Mouse (Mus musculus) thymus, postnatal 36 days (tissue): ENCODE results near the gene Ulk4.
A peak's percentile ranks its signal among the peaks of the same experiment; 100 is the strongest.

Source experiments
- DNase-seq, 2 experiments: peaks; one replicate each; pipeline ENCODE4 v3.0.0; 2022; ENCODE audit warnings: mixed read lengths in 2 of 2

Ulk4 gene

GRCm38 (mm10) chr9:120963720-120964119 is 313.3 kb downstream of the Ulk4 start:
- no peak for DNase-seq

- DNase-seq, result no peak
Observed at GRCm38 (mm10) chr9:120963104-120963503, 313.9 kb downstream of the Ulk4 start.

DNA sequence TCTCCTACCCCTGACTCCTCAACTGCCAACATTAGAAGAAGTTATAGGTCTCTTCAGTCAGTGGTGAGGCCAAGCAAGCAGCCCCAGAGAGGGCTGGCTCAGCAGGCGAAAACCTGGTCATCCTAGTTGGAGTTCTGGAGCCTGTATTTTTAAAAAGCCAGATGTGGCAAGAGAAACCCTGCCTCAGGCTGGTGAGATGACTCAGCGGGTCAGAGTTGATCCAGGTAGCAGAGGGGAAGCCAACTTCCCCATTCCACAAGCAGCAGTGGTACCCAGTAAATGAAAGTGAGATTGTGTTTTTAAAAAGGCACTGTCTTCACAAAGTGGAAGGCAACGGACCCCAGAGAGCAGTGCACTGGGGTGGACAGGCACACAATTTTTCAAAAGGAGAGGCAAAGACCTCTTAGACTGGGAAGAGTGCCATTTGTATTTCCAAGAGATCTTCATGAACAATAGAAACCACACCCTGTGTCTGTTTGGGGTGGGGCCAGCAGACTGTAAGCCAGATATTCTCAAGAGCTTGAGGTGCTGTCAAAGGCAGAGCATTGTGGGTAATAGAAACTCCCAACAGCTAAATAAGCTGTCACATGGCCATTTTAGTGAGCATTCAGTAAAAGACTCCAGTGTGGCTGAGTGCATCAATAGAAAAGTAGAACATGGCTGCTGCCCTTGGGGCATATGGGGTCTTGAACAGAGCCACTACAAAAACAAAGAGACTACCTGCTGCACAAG is 314.9 kb downstream of the Ulk4 start:
- DNase-seq, result no peak

DNA sequence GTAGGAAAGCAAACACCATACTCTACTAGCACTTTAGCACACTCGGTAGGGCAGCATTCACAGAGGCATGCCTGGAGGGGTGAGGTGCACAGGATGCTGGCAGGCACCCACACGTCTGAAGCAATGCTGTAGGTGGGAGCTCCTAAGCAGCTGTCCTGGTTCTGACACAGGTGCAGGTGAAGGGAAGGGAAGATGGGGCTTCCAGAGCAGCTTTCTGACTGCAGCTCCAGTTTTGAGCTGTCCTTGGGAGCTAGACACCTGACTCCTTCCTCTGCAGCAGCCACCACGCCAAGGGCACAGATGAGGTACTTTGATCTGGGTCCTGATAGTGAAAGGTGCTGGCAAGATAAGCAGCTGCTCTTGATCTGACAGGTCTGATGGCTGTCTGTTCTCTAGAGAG is 315.5 kb downstream of the Ulk4 start:
- DNase-seq, result peak; percentile 47 to 72

DNA sequence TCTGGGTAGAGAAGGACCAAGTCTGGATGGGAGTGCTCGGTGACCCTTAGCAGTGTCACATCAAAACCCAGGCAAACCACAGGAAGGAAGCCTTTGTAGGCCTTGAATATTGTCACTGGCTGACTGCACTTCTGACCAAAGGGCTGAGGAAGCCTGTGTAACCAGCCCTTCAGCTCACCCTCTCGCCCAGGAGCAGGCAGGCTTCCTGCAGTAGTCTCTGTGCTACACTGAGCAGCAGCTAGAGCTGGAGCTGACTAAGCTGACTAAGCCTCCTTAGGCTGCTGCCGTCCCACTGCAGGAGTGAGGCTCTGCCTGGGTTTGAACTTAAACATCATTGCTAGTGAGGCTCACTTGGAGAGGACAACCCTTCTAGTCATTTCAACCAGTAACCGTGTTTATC is 316.4 kb downstream of the Ulk4 start:
- peak in 1 of 2 experiments; percentile 8 for DNase-seq

GRCm38 (mm10) chr9:120959225-120959624 is 317.8 kb downstream of the Ulk4 start:
- no peak for DNase-seq

DNA sequence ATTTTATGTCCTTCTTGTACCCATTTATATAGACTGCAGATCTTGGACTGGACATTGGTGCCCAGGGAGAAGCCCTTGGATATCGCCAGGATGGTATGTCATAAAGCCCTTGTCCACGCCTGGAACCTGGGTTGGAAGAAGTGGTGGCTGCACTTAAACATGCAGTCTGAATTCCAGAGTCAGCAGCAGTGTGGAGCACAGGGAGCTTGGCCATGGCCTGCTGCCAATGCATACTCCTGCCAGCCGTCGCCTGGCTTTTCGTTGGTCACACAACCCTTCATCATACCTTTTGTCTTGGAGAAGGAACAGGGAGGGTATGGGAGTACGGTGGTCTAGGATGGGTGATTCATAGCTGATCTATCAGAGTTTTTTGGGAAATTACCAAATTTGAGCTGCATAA is 318.4 kb downstream of the Ulk4 start:
- no peak for DNase-seq

GRCm38 (mm10) chr9:120958051-120958450 is 318.9 kb downstream of the Ulk4 start:
- no peak for DNase-seq

DNA sequence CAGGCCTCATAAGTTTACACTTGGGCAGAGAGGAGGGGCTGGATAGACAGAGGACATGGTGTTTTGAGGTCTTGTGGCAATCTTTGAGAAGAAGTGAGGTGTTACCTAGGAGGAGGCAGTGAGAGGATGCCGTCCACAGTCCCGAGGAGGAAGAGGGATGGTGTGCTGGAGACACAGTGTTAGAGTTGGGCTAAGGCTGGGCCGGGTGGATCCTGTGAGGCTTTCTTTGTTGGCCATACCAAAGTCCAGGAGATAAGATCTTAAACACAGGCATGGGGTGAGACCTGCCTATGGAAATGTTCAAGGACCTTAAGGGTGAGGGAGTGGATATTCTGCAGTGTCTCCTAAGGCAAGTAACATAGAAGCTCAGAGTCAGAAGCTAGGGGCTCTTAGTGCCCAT is 325.1 kb downstream of the Ulk4 start:
- DNase-seq, result no peak

DNA sequence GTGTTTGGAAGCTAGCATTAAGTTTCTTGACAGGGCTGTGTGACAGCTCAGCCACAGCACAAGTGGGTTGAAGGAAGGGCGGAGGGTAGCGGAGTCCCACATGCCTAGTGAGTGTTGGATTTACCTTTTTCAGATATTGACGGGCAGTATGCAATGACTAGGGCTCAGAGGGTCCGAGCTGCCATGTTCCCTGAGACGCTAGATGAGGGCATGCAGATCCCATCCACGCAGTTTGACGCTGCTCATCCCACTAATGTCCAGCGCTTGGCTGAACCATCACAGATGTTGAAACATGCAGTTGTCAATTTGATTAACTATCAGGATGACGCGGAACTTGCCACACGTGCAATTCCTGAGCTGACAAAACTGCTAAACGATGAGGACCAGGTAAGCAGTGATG is 326.2 kb downstream of the Ulk4 start:
- no peak for DNase-seq

GRCm38 (mm10) chr9:120948832-120949231 is 328.2 kb downstream of the Ulk4 start:
- no peak for DNase-seq

DNA sequence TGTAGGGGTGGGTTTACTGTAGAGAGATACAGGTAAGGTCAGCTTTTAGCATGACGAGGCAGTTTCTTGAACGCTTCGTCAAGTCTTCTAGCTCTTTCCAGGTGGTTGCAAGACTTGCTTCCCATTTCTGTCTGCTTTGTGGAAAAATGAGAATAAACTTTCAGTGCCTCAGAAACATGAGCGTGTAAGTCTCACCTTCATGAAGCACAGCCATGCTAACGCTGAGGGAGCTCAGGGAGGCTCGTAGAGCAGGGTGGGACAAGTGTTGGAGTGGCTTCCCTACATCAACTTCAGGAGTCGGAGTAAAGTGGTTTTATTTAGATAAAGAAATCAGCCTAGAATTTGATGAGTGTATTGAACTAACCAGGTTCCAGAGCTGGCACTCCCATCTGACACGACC is 330.9 kb downstream of the Ulk4 start:
- no peak for DNase-seq

GRCm38 (mm10) chr9:120944211-120944610 is 332.8 kb downstream of the Ulk4 start:
- no peak for DNase-seq

- DNase-seq, result no peak
Observed at GRCm38 (mm10) chr9:120943757-120944156, 333.2 kb downstream of the Ulk4 start.

DNA sequence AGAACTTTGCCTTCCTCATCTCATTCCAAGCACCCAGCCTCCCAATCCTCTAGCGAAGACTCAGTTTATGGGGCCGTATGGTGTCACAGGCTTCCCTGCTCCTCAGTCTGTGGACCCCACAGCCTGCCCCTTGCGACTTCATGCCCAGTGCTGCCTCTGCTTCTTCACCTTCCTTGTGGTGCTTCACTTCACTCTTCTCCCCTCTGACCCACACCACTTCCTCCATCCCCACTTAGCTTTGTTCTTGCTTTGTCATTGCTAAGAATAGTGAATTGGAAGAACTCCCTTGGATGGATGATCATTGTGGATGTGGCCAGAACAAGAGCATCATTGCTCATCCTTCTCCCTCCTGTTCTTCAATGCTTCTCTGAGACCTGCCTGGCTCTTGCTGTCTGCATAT is 336.1 kb downstream of the Ulk4 start:
- no peak for DNase-seq

- DNase-seq, result peak; percentile 45 to 54
Observed at GRCm38 (mm10) chr9:120936351-120936750, 340.6 kb downstream of the Ulk4 start.

GRCm38 (mm10) chr9:120935634-120935922 is 341.4 kb downstream of the Ulk4 start:
- DNase-seq, result no peak

DNA sequence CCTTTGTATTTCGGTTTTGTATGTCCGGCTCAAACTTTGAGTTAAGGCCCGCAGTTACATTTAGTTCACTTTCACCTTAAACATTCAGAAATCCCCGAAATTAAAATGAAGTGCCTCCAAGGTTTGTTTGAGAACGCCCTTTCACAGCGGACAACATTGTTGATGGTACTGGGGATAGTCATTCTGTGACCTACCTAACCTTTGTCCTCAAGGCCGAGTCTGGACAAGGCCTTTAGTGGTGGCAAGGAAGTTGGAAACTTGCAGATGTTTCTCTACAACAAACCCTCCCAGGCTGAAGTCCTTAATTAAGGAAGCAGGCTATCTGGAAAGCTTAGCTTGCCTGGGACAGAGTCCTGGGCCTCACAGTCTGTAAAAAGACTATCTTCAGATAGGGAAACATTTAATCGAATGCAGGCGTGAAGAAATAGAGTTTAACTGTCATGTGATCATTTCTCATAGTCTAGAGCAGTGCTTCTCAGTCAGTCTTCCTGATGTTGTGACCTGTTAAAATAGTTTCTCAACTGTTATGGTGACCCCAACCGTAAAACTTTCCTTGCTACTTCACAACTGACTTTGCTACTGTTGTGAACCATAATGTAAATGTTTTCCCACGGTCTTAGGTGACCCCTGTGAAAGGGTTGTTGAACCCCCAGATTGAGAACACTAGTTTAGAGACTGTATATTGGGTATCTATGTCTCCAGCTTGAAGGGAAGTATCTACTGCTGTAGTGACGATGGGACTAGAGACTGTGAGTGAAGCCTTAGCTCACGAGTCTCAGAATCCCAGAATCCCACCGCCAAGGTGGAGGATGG is 342.0 kb downstream of the Ulk4 start:
- no peak for DNase-seq

- DNase-seq, result peak; percentile 47 to 62
Observed at GRCm38 (mm10) chr9:120933886-120934758, 342.9 kb downstream of the Ulk4 start.

DNA sequence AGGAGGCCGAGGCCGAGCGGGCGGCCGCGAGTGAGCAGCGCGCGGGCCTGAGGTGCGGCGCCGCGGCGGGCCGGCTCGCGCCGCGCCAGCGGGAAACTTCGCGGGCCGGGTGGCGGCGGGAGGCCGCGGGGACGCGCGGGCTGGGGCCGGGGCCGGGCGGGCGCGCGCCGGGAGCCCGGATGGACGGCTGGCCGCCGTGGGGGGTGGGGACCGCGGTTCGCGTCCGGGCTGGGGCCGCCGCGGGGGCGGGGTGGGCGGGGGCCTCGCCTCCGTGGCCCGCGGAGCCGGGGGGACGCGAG is 343.5 kb downstream of the Ulk4 start:
- no peak for DNase-seq

GRCm38 (mm10) chr9:120932797-120933586 is 344.0 kb downstream of the Ulk4 start:
- DNase-seq, result peak; percentile 97

- DNase-seq, result no peak
Observed at GRCm38 (mm10) chr9:120932371-120932770, 344.6 kb downstream of the Ulk4 start.

DNA sequence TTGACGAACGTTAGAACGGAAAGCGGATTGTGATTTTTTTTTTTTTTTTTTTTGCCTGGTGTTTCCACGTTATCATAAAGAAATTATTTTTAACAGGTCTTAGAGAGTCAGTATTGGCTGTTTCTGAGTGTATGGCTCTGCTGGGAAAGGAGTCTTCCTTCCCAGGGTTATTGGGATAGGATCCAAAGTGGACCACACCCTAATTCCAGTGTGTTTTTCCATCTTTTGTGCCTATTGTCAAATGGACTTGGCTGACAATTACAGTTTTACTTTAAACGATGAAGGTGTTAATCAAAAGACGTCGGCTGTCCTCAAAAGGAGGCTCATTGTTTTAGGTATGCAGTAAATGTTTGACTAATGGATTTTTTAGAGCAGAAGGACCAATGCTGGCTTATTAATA is 346.2 kb downstream of the Ulk4 start:
- no peak for DNase-seq
